Mouse (Mus musculus): Measurements from ENCODE around the gene Plcb3. TPM values are rescaled to one million over a fixed set of nuclear protein-coding genes. Genes with fewer than 3 reads are reported as not detected.

The Plcb3 gene
- polyA plus RNA-seq (2015; fragmentation: Nextera tagmentation; extraction: Ambion mirVana), result 18.1 and 18.6 TPM in 2 replicates

DNA sequence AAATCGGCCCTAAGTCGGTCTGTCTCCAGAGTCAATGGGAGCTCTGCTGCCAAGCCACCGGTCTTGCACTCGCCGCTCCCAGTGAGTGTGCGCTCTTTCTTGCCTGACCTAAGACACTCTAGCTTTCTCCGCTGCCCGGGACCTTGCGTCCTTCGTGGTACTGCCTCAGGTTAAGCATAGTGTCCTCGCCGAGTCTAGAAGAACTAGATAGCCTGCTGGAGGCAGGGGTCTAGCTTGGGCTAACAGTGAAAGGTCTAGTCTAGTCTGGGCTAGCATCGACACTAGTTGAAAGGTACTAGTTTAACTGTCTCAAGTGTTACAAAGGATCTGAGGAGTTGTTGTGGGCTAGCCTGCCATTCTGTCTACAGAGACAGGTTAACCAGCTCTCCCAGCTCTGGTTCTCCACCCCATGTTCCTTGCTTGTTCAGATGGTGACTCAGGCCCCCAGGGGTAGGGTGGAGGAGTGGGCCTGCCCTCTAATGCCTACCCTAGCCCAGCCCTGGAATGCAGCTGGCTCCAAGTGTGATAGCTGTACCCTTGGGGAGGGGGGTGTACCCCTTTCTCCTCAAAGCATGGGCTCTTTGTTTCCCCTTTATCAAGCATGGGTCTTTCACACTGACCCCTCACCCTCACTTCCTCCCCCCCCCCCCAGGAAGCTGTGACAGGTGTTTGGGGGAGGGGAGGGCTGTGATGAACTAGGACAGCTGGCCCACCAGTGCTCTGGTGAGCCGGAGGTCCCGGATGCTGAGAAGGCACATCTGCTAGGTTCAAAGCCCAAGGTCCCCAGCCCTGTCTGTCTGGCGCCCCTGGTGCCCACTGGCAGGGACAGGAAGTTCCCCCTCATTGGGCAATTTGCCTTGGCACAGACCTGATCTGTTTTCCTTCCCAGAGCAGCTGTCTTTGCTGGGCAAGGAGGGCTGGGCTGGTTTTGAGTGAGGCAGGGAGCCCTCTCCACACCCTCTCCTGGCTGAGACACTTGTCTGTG, at the start of gene Plcb3:
Gene Plcb3 (minus strand): TSS at position 934 of the 985 bp plus-strand sequence.
- Histone ChIP-seq H3K9me3 (no peaks in the 10 kb centered on the region), H3K27ac (replicated peaks) (peak within 1 kb of the TSS; percentile 81), H3K36me3 (peaks cover 24% of the 10 kb centered on the region), H3K4me3 (peak within 1 kb of the TSS; percentile 86), H3K27me3 (replicated peaks) (no peaks in the 10 kb centered on the region), H3K9ac (peak within 1 kb of the TSS; percentile 93), H3K4me2 (peak within 1 kb of the TSS; percentile 81), H3K4me1 (peaks cover 53% of the 10 kb centered on the region)
- ATAC-seq (ENCODE audit: extremely low read depth, insufficient number of reproducible peaks, low FRiP score, low TSS enrichment), result no peak
- under 1% methylated on average over 16 of the region's 16 CpGs for WGBS

DNA sequence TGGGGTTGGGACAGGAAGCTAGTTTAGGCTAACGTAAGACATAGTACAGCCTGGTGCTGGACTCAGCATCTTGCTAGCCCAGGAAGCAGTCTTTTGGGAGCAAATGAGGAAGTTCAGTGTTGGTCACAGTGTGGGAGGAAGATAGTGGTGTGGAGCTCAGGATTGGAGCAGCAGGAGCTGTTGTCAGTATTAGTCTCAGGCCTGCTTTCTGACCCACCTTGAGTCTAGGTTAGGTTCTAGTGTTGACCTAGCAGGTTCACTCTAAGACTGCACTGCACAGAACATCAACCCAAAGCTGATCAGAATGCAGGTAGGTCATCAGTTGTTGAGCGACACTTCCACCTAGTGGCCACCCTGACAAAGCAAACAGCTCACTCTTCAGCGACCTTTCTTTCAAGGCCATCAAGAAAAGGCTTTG, 44.0 kb upstream of the Plcb3 start:
- H3K4me2 ChIP-seq, result no peak overlapping the region
- H3K9me3 ChIP-seq, result no peaks in the 10 kb centered on the region
- WGBS, result 38% methylated on average over 3 of the region's 3 CpGs
- H3K4me1 ChIP-seq, result peaks cover 17% of the 10 kb centered on the region
- H3K9ac ChIP-seq, result no peak overlapping the region
- H3K27me3 ChIP-seq (replicated peaks), result no peaks in the 10 kb centered on the region
- ATAC-seq (ENCODE audit: extremely low read depth, insufficient number of reproducible peaks, low FRiP score, low TSS enrichment), result no peak
- H3K36me3 ChIP-seq, result peaks cover 72% of the 10 kb centered on the region
- peak overlapping the region; percentile 46; the same call in 1 of the 2 replicates for H3K27ac ChIP-seq (replicated peaks)
- no peak overlapping the region for H3K4me3 ChIP-seq

GRCm38 (mm10) chr19:7019191-7019590, 42.9 kb upstream of the Plcb3 start, which contains the start of gene Fermt3:
Fermt3 (minus strand) TSS chr19:7019469.
- Histone ChIP-seq H3K36me3 (peaks cover 61% of the 10 kb centered on the region), H3K4me3 (peak within 1 kb of the TSS; percentile 10), H3K27me3 (replicated peaks) (no peaks in the 10 kb centered on the region), H3K4me1 (peaks cover 17% of the 10 kb centered on the region), H3K27ac (replicated peaks) (peak within 1 kb of the TSS; percentile 54), H3K9me3 (no peaks in the 10 kb centered on the region), H3K4me2 (peak within 1 kb of the TSS; percentile 36; the same call in 1 of the 2 replicates), H3K9ac (peak within 1 kb of the TSS; percentile 25; the same call in 1 of the 2 replicates)
- WGBS, result 56% methylated on average over 5 of the region's 5 CpGs
- no peak for ATAC-seq (ENCODE audit: extremely low read depth, insufficient number of reproducible peaks, low FRiP score, low TSS enrichment)

- H3K9me3 ChIP-seq, result no peaks in the 10 kb centered on the region
- no peak for ATAC-seq (ENCODE audit: extremely low read depth, insufficient number of reproducible peaks, low FRiP score, low TSS enrichment)
- H3K27me3 ChIP-seq (replicated peaks), result no peaks in the 10 kb centered on the region
- peak overlapping the region; percentile 36; the same call in 1 of the 2 replicates for H3K4me2 ChIP-seq
- peak overlapping the region; percentile 25; the same call in 1 of the 2 replicates for H3K9ac ChIP-seq
- peak overlapping the region; percentile 54 for H3K27ac ChIP-seq (replicated peaks)
- peaks cover 17% of the 10 kb centered on the region for H3K4me1 ChIP-seq
- WGBS, result 85% methylated on average over 11 of the region's 11 CpGs
- H3K36me3 ChIP-seq, result peaks cover 55% of the 10 kb centered on the region
- H3K4me3 ChIP-seq, result peak overlapping the region; percentile 10
Measured at GRCm38 (mm10) chr19:7018546-7018945, 42.3 kb upstream of the Plcb3 start.

GRCm38 (mm10) chr19:7017541-7018457, 41.5 kb upstream of the Plcb3 start:
- ATAC-seq (ENCODE audit: extremely low read depth, insufficient number of reproducible peaks, low FRiP score, low TSS enrichment), result no peak
- Histone ChIP-seq H3K27ac (replicated peaks) (peak overlapping the region; percentile 54; the same call in 1 of the 2 replicates), H3K36me3 (peaks cover 47% of the 10 kb centered on the region), H3K4me3 (peak overlapping the region; percentile 10), H3K4me1 (peaks cover 17% of the 10 kb centered on the region), H3K9ac (no peak overlapping the region), H3K4me2 (peak overlapping the region; percentile 36; the same call in 1 of the 2 replicates), H3K9me3 (no peaks in the 10 kb centered on the region), H3K27me3 (replicated peaks) (no peaks in the 10 kb centered on the region)
- WGBS, result 56% methylated on average over 12 of the region's 12 CpGs

- ATAC-seq (ENCODE audit: extremely low read depth, insufficient number of reproducible peaks, low FRiP score, low TSS enrichment), result no peak
- peaks cover 15% of the 10 kb centered on the region for H3K36me3 ChIP-seq
- no peak overlapping the region for H3K4me2 ChIP-seq
- H3K4me1 ChIP-seq, result peaks cover 17% of the 10 kb centered on the region
- no peaks in the 10 kb centered on the region for H3K27me3 ChIP-seq (replicated peaks)
- H3K9ac ChIP-seq, result no peak overlapping the region
- H3K27ac ChIP-seq (replicated peaks), result no peak overlapping the region
- H3K4me3 ChIP-seq, result no peak overlapping the region
- WGBS, result 83% methylated on average over 20 of the region's 20 CpGs
- no peaks in the 10 kb centered on the region for H3K9me3 ChIP-seq
Measured at GRCm38 (mm10) chr19:7014481-7015135, 38.3 kb upstream of the Plcb3 start.

DNA sequence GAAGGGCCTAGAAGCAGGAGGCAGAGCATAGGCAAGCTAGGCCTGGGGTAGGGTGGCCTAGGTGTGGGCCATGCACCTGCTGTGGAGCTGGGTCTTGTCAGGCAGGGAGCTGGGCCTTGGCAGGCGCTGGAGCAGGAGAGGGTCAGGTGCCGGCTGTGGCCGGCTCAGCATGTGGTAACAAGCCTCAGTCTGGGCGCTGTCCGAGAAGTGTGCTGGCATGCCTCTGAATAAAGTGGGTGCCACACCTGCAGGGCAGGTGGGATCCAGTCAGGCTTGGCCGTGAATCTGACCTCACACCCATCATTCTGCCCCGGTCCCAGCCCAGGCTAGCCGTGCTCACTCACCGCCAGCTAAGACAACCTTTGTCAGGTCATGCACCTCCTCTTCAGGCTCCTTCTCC, 37.7 kb upstream of the Plcb3 start:
- WGBS, result 79% methylated on average over 9 of the region's 9 CpGs
- Histone ChIP-seq H3K4me1 (peaks cover 13% of the 10 kb centered on the region), H3K9ac (no peak overlapping the region), H3K4me3 (no peak overlapping the region), H3K4me2 (no peak overlapping the region), H3K27ac (replicated peaks) (no peak overlapping the region), H3K9me3 (no peaks in the 10 kb centered on the region), H3K27me3 (replicated peaks) (no peaks in the 10 kb centered on the region), H3K36me3 (peaks cover 9% of the 10 kb centered on the region)
- no peak for ATAC-seq (ENCODE audit: extremely low read depth, insufficient number of reproducible peaks, low FRiP score, low TSS enrichment)

- ATAC-seq (ENCODE audit: extremely low read depth, insufficient number of reproducible peaks, low FRiP score, low TSS enrichment), result no peak
- no peaks in the 10 kb centered on the region for H3K36me3 ChIP-seq
- 77% methylated on average over 4 of the region's 4 CpGs for WGBS
- no peak overlapping the region for H3K27ac ChIP-seq (replicated peaks)
- H3K9ac ChIP-seq, result no peak overlapping the region
- H3K9me3 ChIP-seq, result no peaks in the 10 kb centered on the region
- H3K4me3 ChIP-seq, result no peak overlapping the region
- H3K27me3 ChIP-seq (replicated peaks), result no peaks in the 10 kb centered on the region
- H3K4me1 ChIP-seq, result no peaks in the 10 kb centered on the region
- H3K4me2 ChIP-seq, result no peak overlapping the region
Measured at GRCm38 (mm10) chr19:7012426-7012825, 36.2 kb upstream of the Plcb3 start.

DNA sequence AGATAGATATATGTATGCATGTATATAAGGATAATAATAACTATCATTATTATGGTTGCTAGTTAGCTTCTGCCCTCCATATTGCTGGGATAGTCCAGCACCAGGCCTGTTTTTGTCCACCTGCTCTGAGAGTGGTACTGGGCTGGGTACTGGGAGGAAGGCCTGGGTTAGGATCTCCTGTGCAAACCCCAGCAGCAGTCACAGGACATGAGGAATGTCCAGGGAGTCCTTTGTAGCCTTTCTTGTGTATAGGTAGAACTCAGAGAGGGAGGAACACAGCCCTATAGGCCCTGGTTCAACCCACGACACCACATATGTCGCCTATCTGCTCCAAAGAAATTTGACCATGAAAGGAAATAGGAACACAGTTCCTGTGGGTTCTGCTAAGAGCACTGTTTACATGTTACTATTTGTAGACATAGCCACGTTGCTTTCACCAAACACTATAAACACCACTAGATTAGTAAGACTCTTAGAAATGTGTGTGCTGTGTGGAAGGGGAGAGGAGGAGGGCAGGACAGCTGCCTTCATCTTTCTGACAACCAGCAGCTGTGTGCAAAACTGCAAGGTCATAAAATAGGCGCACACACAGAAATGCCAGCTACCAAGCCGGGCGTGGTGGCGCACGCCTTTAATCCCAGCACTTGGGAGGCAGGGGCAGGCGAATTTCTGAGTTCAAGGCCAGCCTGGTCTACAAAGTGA, 30.8 kb upstream of the Plcb3 start:
- WGBS, result 77% methylated on average over 9 of the region's 9 CpGs
- Histone ChIP-seq H3K9me3 (no peaks in the 10 kb centered on the region), H3K36me3 (no peaks in the 10 kb centered on the region), H3K4me3 (no peak overlapping the region), H3K4me2 (no peak overlapping the region), H3K9ac (no peak overlapping the region), H3K27ac (replicated peaks) (no peak overlapping the region), H3K27me3 (replicated peaks) (no peaks in the 10 kb centered on the region), H3K4me1 (peaks cover 7% of the 10 kb centered on the region; the same call in 1 of the 2 replicates)
- no peak for ATAC-seq (ENCODE audit: extremely low read depth, insufficient number of reproducible peaks, low FRiP score, low TSS enrichment)

DNA sequence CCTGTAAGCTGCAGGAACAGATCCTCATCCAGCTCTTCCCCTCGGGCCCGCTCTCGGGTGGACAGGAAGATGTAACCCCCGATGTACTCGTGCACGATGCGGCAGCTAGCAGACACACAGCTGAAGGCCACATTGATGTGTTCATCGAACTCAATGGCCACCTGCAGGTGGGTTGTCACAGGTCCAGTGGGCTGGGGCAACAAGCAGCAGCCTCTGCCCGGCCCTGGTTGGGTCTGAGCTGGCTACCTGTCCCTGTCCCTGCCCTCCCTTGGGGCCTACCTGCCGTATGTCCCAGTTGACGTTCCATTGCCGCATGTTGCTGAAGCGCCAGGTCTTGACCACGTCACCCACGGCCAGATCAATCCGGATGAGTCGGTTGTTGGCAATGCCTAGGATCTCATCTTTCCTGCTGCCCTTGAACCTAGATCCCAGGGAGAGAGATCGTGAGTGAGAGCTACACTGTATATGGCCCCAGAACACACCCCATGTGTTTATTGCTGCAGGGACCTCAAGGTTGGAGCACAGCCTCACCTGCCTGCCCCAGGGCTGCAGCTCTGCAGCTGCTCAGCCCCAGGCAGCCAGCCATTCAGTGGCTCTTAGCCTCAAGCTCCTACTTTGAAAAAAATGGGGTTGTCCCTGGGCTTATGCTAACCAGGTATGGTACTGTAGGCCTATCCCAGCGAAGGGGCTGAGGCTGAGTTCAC, 23.2 kb upstream of the Plcb3 start:
- Histone ChIP-seq H3K9ac (no peak overlapping the region), H3K27ac (replicated peaks) (no peak overlapping the region), H3K36me3 (peaks cover 26% of the 10 kb centered on the region), H3K4me1 (peaks cover 25% of the 10 kb centered on the region), H3K4me3 (no peak overlapping the region), H3K27me3 (replicated peaks) (no peaks in the 10 kb centered on the region), H3K9me3 (no peaks in the 10 kb centered on the region), H3K4me2 (no peak overlapping the region)
- whole genome bisulfite sequencing, result 93% methylated on average over 19 of the region's 19 CpGs
- ATAC-seq (ENCODE audit: extremely low read depth, insufficient number of reproducible peaks, low FRiP score, low TSS enrichment), result no peak

Data from heart, embryonic 13.5 days (tissue).